Mouse (Mus musculus): ENCODE measurements at regions not wholly inside any gene's neighbourhood (a gene's known extent, or its start where the extent isn't known, plus 50 kb on each side); places are given as distances from the start of the nearest gene placed in this dataset.

DNA sequence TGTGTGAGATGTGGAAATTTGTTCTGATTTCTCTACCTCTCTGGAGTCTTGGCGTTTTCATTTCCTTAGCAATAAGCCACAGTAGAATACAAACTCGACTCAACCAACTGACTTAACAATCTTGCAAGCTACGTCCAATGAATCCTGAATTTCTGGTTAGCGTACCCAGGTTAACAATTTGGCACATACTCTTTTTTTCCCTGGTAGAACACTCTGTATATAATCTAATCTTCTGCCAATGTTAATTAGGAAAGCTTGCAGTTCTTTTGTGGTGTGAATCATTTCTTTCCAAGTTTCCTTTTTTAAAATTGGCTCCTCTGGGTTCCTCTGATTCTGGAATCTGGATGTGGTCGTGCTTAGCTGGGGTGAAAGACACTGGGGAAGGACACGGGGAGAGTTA, 103.5 kb upstream of the Tmem178 start:
- TF ChIP-seq POLR2A (IDR thresholded peaks at IDR 0.05; ENCODE audit: insufficient read depth, low read depth, low read length) (no peak), CTCF (IDR thresholded peaks at IDR 0.05) (no peak), EP300 (IDR thresholded peaks at IDR 0.05; ENCODE audit: insufficient read depth, low read depth, low read length) (no peak)

Data from heart, adult 2 months (tissue).